Mouse (Mus musculus): ENCODE measurements around the gene Lrig1.

Gene Lrig1

DNA sequence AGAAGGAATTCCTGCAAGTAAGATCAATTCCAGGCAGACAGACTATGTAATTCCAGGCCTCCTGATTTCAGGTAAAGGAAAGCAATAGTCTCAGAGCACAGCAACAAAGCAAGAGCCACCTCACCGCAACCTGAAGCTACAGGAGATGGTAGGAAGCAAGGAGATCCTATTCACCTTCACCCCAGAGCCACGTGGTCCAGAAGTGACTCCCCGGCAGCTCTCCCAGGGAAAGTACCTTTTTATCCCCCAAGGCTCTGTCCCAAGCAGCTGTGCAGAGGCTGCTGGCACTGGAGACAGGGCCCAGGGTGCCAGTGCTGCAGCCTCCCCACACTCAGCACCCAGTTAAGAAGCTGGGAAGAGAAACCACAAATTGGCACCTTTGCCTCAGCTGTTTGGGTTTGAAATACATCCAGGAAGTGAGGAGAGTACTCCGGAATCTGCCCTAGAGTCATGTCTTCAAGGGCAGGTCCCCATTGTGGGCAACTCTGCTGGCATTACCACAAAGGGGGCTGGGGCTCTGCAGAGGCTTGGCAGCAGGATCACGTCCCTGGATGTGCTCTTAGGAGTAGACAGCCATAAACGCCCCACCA is 53.6 kb downstream of the Lrig1 start:
- no peak for DNase-seq

DNA sequence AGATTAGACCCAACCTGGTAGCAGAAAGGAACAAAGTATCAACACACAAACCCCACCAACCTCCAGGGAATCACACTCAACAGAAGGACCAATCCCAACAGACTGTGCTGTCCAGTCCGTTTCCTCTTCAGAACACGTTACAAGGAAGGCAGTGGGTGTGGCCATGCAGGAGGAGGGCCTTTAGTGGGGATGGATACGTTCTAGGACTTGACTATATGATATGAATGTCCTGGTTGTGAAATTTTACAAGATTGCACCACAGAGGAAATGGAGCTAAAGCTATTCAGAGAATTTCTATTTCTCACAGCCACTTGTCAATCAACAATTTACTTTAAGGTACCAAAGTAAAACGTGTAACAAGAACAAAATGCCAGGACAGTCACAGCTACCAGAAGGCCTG is 54.2 kb downstream of the Lrig1 start:
- DNase-seq, result no peak

GRCm38 (mm10) chr6:94644641-94645040 is 55.3 kb downstream of the Lrig1 start:
- no peak for DNase-seq

DNA sequence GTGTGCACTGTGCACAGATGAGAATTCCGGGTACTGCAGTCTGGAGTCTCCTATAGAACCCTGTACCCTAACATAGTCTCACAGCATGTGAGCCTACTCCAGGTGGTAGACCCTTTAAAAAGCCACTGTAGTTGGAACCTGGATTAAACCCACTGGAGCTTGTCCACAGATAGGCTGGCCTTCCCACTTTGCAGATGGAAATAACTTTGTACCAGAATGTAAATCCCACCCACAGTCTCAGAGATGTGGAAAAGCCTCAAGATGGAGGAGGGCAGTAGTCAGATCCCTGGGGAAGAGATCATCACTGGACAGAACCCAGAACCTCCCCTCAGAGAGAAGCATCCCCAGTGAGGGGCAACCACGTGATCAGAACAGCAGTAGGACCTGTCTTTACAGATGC is 56.0 kb downstream of the Lrig1 start:
- no peak for DNase-seq

- DNase-seq, result no peak
Measured at GRCm38 (mm10) chr6:94642048-94642447, 57.9 kb downstream of the Lrig1 start.

DNA sequence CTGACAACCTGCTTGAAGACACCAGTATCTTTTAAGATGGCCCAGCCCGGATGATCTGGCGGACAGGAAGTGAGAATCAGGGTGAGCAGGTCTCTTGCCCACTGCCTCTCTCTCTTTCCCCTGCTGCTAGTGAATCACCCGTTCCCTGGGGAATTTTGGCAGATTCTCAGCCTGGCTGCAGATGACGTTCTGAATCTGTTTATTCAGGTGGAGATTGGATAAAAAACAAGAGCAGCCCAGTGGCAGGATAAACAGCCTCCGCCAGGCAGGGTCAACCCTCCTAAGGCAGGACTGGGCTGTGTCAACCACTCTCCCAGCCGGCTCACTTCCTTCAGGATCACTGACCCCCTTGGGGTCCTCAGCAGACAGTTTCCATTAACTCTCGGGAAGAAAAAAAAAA is 59.7 kb downstream of the Lrig1 start:
- peak; percentile 81 for DNase-seq

- no peak for DNase-seq
Measured at GRCm38 (mm10) chr6:94637024-94637434, 62.9 kb downstream of the Lrig1 start.

- no peak for DNase-seq
Measured at GRCm38 (mm10) chr6:94635343-94635742, 64.6 kb downstream of the Lrig1 start.

- no peak for DNase-seq
Measured at GRCm38 (mm10) chr6:94634710-94635109, 65.2 kb downstream of the Lrig1 start.

GRCm38 (mm10) chr6:94634274-94634673 is 65.7 kb downstream of the Lrig1 start:
- DNase-seq, result no peak

DNA sequence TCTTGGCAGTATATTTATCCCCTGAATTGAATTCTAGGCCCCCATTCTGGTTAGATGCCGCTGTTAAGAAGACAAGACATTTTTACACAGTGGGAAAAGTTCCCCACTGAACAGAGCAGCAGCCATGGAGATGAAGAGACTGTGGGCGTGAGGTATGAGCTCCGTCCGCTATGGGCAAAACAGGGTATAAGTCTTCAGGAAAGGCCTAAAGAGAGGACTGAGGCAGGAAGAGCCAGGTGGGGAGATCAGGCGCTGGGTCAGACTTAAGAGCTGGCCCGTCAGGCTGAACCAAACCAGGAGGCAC is 68.2 kb downstream of the Lrig1 start:
- DNase-seq, result no peak

- peak; percentile 47 for DNase-seq
Measured at GRCm38 (mm10) chr6:94631051-94631778, 68.7 kb downstream of the Lrig1 start.

DNA sequence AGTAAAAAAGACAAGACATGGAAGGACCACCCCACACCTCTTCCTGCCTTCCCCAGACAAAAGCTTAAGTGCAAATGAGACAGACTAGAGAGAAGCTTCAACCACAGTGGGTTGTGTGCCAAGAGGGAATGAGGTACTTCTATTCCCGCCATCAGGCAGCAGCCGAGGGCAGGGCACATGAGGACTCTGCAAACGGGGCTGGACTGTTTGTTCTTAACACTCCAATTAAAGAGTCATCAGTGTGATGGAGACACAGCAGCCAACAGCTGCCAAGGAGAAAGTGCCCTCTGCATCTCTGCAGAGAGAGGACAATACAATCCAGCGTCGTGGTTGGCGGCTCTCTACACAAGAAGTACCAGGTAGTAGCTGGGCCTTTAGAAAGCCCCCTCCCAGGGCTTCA is 71.2 kb downstream of the Lrig1 start:
- DNase-seq, result no peak

- DNase-seq, result no peak
Measured at GRCm38 (mm10) chr6:94627714-94628595, 72.0 kb downstream of the Lrig1 start.

DNA sequence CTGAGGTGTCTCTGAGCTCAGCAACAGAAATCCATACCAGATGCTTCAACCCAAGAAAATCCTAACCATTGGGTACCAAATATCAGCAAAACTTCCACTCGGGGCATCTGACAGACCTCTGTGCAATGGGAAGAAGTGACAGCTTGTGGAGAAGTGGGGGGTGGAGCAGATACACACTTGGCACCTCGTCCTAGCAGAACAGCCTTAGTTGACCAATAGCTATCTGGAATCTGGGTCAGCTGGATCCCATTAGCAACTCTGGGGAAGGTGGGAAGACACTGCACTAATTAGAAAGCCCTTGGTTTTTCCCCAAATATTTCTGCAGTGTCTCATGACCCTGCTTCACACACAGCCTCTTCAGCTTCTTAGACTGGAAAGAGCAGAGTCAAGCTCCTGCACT is 73.2 kb downstream of the Lrig1 start:
- peak; percentile 74 for DNase-seq

DNA sequence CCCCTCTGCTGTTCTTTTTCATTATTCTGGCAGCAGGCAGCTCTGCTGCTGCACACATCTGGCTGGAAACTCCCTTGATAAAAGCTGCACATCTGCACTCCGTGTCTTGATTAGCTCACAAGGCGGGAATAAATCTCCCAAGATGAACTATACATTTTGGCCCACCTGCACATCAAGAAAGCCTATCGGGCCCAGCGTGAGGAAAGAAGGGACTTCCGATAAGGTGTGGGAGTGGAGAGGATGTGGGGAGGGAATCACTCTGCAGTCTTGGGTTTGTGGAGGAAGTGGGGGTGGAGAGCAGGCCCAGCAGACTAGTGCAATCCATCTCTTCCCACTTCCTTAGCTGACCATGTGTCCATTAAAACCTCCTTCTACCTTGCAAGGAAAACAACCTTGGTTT is 74.1 kb downstream of the Lrig1 start:
- DNase-seq, result no peak

DNA sequence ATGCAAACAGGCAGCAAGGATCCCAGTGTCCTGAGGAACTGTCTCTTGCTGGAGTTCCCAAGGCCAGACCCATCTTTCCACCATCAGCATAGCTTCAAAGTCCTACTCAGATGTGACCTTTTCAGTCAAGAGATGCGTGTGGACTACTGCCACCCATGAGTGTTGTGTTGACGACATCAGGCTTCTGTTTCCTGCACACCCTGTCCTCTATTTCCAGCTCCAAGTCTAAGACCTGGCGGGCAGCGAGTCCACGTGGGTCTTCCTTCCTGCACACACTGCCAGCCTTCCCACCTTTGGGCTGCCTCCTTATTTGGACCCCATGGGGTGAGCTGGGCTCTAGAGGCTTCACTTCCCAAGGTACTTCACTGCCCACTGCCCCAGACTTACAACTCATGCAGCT is 75.4 kb downstream of the Lrig1 start:
- no peak for DNase-seq

GRCm38 (mm10) chr6:94622983-94623382 is 77.0 kb downstream of the Lrig1 start:
- DNase-seq, result peak; percentile 66

DNA sequence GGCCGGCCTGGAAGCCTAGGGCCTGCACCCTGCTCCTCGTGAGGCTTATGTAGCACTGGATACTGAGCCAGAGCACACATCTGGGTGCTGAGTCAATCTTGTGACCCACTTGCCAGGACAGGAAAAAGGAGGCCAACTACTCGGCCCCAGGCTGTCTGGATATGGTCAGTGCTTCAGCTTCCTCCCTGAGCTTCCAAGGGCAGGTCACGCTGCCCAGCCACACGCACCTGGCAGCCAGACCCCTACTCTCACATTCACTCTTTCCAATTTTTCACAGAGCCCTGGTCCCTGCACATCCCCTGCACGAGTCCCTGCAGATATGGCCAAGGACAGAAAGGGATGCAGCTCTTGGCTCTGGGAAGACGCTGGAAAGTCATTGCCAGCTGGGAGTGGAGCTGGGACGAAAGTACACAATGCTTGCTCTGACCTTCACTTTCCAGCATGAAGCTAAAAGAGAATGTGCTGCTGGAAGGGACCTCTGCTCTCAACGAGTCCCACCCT is 79.1 kb downstream of the Lrig1 start:
- no peak for DNase-seq

GRCm38 (mm10) chr6:94620287-94620686 is 79.7 kb downstream of the Lrig1 start:
- no peak for DNase-seq

- no peak for DNase-seq
Measured at GRCm38 (mm10) chr6:94618671-94619070, 81.3 kb downstream of the Lrig1 start.

- DNase-seq, result no peak
Measured at GRCm38 (mm10) chr6:94615936-94616335, 84.0 kb downstream of the Lrig1 start.

DNA sequence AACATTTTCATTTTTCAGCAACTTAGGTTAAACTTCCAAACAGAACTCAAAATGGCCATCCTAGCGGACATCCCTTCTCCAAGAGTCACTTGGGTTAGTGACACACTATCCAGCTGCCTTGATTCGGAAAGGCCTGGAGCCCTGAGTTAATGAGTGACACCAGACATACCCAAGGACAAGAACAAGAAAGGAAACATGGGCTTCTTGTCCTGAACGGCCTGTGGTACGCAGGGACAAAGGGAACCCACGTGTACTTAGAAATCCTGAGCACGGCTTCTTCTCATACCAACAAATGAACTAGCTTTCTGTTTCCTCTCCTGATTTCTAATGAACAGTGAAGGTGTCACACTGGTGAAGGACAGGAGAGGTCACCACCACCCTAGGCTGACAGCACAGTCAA is 85.6 kb downstream of the Lrig1 start:
- DNase-seq, result no peak

Data from cerebellum, adult 9-11 months (tissue).